Mouse (Mus musculus) mouse trophoblast stem cell (cell line): ENCODE measurements around the gene Clca2.
"Not testable (repeated sequence)": the region's sequence is repeated elsewhere in the genome, so short reads cannot be mapped to it uniquely, and the experiment has no call there.

Experiments used
- in situ Hi-C, 2 experiments: fragments of 300-500 bp; cut with MseI, MboI; formaldehyde crosslinking; loops; 2 replicates in 1 of 2; 3 replicates in 1 of 2; pipeline ENCODE4 v1.15.1; 2025

Clca2 gene

DNA sequence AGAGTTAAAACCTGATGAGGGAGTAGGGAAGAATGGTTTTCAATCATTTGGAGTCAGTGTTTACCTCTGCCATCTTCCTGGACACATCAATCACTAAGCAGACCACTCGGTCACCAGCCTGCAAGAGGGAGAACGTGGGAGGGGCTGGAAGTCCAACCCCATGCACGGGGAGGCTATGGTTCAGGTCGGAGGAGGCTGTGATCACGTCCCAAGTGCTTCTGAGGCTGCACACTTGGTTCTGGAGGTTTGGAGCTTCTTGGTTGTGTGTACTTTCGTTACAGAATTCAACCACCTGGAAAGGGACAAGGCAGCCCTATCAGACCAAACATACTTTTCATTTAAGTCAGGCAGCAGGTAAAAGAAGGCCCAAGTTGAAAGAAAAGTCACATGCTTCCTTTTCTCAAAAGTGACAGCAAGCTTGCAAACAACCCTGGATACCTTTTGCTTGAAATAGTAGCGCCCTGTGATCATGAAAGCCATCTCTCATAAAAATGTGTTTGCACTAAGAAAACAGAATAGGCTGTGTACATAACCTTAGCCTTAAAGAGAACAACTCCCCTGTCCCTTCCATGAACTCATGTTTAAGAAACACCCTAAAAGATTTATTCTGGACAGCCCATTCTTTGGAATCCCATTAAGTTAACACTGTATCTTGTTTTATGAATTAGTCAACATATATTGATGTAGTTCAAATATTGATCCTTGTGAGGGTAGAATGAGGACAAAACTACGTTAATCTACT lies 11.2 kb downstream of the Clca2 start:
- in situ Hi-C loops, result no loop called here

DNA sequence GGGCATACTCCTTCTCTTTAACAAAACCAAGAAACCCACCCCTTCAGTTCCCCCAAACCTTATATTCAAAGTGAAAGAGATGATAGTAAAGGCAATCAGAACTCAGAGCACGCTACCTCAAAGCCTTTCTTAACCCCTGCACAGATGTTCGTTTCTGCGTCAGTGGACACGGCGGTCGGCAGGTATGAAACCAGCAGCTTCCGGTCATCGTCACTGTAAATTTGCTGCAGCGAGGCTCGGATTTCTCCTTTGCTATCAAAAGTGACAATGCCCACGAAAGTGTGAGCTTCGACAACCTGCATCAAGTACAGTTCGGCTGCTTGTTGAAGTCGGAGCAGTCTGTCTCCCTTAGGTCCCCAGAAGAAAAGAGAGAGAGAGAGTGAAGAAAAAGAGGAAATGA lies 13.1 kb downstream of the Clca2 start:
- in situ Hi-C loops, result no loop called here

DNA sequence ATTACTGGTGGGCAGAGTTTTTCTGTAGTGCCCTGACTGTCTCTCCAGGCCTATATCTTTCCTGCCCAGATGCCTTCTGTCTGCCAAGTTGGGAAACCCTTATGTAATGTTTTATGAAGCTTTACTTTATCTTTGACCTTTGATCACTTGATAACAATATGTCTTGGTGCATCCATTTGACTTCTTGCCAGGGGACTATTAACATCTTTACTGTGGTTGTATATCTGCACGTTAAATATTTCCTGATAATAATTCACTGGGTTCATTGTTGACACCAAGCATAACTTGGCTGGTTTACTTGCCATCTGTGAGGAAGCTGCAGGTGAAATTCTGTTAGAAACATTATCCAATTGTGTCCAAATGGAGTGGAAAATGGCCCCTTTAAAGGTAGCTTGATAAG lies 16.2 kb downstream of the Clca2 start:
- in situ Hi-C loops, result no loop called here

DNA sequence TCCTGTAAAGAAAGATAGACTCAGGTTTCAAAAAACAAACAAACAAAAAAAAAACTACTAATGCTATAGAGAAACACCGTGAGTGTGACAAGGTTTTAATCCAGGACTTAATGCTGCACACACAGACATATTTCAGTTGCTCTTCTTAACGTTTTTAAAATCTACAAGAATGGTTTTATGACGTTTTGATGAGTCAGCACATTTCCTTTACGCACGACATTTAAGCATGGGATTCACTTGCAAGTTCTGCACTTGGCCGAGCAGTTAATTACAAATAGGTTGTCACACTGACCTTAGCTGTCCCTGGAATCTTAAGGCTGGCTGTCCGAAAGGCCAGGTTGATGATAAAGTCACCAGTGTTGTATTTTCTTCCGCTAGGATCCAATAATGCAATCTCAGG lies 18.3 kb downstream of the Clca2 start:
- in situ Hi-C loops, result no loop called here

DNA sequence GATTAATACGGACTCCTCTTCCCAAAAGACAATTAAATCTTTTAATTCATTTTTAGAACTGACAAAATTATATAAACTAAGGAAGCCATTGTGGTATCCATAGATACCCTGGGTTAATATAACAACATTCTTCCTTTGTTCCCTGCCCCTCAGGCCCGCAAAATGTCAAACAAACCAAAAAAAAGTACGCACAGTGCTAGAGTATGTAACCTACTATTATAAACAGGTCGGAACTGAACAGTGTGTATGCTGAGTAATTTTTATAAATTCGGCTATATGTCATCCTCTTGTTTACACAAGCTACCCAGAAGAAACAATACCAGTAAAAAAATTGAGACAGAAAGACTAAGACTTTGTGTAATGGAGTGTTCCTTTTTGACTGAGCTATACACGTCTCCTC lies 20.8 kb downstream of the Clca2 start:
- in situ Hi-C loops, result no loop called here

DNA sequence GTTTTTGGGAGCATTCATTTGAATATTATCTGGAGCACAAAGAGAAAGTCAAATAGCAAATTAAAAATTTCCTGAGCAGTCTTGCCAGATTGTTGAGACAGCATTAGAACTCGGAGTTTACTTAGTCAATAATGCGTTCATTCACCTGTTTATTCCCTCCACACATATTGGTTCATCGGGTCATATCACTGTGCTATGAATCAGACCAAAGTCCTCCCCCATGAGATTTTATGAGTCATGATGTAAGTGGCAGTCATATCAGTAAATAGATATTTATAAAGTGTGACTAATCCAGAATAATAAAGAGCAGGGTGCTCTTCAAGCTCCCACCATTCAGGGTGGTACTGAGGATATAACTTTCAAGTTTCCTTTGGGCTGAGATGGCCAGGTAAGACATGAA lies 26.9 kb downstream of the Clca2 start:
- in situ Hi-C loops, result no loop called here

DNA sequence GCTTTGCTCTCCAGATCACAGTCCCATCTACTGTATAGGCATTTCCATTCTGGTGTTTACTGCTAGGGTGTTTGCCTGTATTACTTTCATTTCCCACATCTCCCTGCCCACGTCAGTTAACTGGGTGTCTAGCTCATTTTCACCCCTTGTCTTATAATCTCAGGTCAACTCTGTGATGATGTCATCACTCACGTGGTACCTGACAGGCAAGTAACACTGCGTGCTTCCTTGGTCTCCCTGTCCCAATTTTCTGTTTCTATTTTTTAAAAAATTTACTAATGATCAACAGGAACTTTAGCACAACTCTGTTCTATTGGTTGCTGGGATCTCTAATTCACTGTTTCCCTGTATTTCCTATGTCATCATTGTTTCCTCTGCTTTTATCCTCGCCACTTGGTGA lies 30.3 kb downstream of the Clca2 start:
- in situ Hi-C loops, result no loop called here

DNA sequence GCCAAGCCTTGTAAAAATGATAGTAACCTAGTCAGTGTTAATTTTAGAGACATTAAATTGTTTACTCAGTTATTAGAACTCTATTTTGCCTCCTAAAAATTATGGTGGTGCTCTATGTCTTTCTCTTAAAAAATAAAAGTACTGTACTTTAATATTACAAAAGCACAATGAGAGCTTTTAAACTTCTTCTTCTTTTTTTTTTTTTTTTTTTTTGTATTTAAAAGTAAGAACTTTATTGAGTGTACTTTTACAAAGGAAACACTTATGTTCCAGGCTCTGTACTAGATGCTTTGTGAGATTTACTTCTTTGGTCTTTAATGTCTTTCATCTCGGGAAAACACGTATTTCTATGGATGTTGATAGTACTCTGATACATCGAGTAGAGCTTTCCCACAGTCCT lies 44.1 kb downstream of the Clca2 start:
- in situ Hi-C loops, result not testable (repeated sequence)

DNA sequence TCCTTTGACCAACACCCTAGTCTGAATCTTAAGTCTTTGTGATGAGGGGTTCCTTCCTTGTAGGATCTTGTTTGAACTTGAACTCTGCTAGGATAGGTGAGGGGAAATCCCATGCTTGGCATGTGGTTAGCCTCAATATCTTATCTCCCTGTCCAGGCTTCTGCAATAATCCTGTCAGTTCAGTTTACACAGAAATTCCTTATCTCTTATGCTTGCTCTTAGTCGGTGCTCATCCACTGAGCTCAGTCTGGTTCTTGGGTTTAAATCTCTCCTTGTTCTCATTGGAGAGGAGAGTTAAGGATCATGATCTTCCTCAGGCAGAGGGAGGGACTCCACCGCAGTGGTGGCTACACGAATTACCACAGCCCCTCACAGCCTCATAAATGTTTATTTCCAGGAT lies 49.4 kb downstream of the Clca2 start:
- in situ Hi-C loops, result no loop called here

DNA sequence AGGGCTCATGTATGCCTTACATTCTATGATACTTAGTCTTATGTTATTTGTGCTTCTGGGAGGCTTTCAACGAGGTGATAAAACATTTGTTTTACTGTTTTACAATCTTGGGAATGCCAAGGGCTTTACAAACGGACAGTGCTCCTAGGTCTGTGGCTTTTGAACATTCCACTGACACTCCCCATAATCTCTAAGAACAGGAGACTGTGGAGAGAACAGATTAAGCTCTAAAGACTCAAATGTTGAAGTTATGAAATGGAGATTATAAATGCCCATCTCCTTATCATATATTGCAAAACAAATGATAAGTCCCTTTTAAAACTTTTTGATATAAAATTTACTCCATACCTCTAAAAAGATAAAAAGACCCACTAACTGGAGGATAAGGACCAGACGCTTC lies 60.4 kb downstream of the Clca2 start:
- in situ Hi-C loops, result no loop called here

DNA sequence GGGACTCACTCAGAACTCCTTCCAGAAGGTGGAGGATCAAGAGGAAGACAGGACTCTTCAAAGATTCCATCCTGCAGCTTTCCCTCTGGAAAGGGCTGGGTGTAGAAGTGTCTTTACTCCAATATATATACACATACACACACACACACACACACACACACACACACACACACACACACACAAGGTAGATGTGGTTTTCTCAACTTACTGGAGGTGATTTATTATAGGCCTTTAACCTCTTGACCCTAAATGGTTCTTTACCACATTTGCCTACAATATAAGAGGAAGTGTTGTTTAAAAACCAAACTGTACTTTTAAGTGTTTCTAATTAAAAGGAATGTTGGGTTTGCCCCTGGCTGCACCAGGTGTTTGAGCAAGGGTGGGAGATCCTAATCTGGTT lies 66.6 kb downstream of the Clca2 start, which contains the start of gene Clca1:
TSS of gene Clca1 (minus strand) at position 101 of the 400 bp plus-strand sequence.
- in situ Hi-C loops, result no loop called here

DNA sequence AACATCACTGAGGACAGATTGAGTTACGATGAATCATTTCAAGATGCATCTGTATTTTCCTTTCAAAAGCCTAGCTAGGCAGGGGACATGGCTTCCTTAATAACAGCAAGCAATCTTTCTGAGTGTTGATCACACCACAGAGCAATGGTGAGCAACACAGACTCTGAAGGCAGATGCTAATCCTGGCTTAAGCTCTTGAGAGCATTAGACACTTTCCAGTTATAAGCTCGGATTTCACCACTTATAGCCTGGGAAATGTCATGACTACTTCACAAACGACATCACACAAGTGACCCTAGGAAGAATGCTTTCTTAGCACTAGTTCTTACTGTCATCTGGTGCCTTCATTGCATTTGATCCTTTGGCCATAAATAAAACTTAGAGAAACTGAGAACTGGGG lies 71.2 kb downstream of the Clca2 start:
- in situ Hi-C loops, result loop anchor here in 1 of 2 experiments (10.0 kb wide), 1 partner anchor 203 kb away; no protein-coding TSS in a partner anchor

DNA sequence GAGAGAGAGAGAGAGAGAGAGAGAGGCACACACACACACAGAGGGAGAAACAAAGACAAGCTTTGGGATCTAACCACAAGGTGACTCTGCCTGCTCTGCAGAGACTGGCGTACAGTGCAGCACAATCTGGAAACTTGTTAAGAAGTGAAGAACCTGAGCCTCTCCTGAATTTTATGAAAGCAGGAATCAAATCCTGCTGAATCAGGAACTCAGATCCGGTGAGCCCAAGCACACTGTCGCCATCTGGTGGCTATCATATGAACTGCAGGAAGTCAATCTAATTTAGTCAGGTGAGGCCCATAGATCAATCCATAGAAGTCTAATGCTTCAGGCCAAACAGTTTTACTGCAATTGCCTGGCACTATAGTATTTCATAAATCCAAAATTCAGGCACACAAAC lies 72.5 kb downstream of the Clca2 start:
- in situ Hi-C loops, result loop anchor here in 1 of 2 experiments (10.0 kb wide), 1 partner anchor 202 kb away; no protein-coding TSS in a partner anchor
